Mouse (Mus musculus) T-helper 17 cell (primary cell): ENCODE results near the gene Dnajb14.
"Not testable (repeated sequence)": the region's sequence is repeated elsewhere in the genome, so short reads cannot be mapped to it uniquely, and the experiment has no call there.

Source experiments
- in situ Hi-C, 2 experiments: fragments of 300-600 bp; cut with MboI, MseI; formaldehyde crosslinking; loops; 1 replicate in 1 of 2; 2 replicates in 1 of 2; pipeline ENCODE4 v1.15.1; 2025; ENCODE audit warnings: high pct_unique_total_duplicates in 2 of 2

Gene Dnajb14

GRCm38 (mm10) chr3:137914567-137914966 is 47.1 kb downstream of the Dnajb14 start:
- in situ Hi-C loops, result not testable (repeated sequence)

GRCm38 (mm10) chr3:137917694-137918171 is 50.3 kb downstream of the Dnajb14 start:
- in situ Hi-C loops, result loop anchor here in 1 of 2 experiments (5.0 kb wide), 2 partner anchors 45 to 70 kb away; no protein-coding TSS in a partner anchor

GRCm38 (mm10) chr3:137918172-137918931 is 50.9 kb downstream of the Dnajb14 start, which contains the start of gene Lamtor3:
TSS of gene Lamtor3 (plus strand) at chr3:137918506.
- in situ Hi-C loops, result loop anchor here in 1 of 2 experiments (5.0 kb wide), 2 partner anchors 46 to 69 kb away; no protein-coding TSS in a partner anchor

GRCm38 (mm10) chr3:137918932-137919311 is 51.4 kb downstream of the Dnajb14 start:
- in situ Hi-C loops, result loop anchor here in 1 of 2 experiments (5.0 kb wide), 2 partner anchors 47 to 68 kb away; no protein-coding TSS in a partner anchor

GRCm38 (mm10) chr3:137919398-137919797 is 51.9 kb downstream of the Dnajb14 start:
- in situ Hi-C loops, result loop anchor here in 1 of 2 experiments (5.0 kb wide), 2 partner anchors 47 to 68 kb away; no protein-coding TSS in a partner anchor

- in situ Hi-C loops, result no loop called here
These were observed 53.1 kb downstream of the Dnajb14 start for GRCm38 (mm10) chr3:137920594-137920993.

GRCm38 (mm10) chr3:137927010-137927409 is 59.5 kb downstream of the Dnajb14 start:
- in situ Hi-C loops, result no loop called here

GRCm38 (mm10) chr3:137929940-137930339 is 62.5 kb downstream of the Dnajb14 start:
- in situ Hi-C loops, result no loop called here

GRCm38 (mm10) chr3:137932748-137933147 is 65.3 kb downstream of the Dnajb14 start:
- in situ Hi-C loops, result no loop called here

- in situ Hi-C loops, result no loop called here
These were observed 66.5 kb downstream of the Dnajb14 start for GRCm38 (mm10) chr3:137933986-137934385.

GRCm38 (mm10) chr3:137935570-137936525 is 68.4 kb downstream of the Dnajb14 start:
- in situ Hi-C loops, result no loop called here

GRCm38 (mm10) chr3:137936541-137936940 is 69.1 kb downstream of the Dnajb14 start:
- in situ Hi-C loops, result no loop called here

- in situ Hi-C loops, result no loop called here
These were observed 71.1 kb downstream of the Dnajb14 start for GRCm38 (mm10) chr3:137938608-137939007.

- in situ Hi-C loops, result no loop called here
These were observed 73.3 kb downstream of the Dnajb14 start for GRCm38 (mm10) chr3:137940757-137941156.

GRCm38 (mm10) chr3:137941555-137941954 is 74.1 kb downstream of the Dnajb14 start:
- in situ Hi-C loops, result no loop called here

GRCm38 (mm10) chr3:137942098-137942622 is 74.7 kb downstream of the Dnajb14 start:
- in situ Hi-C loops, result no loop called here

GRCm38 (mm10) chr3:137943737-137944154 is 76.3 kb downstream of the Dnajb14 start:
- in situ Hi-C loops, result no loop called here

- in situ Hi-C loops, result no loop called here
These were observed 79.4 kb downstream of the Dnajb14 start for GRCm38 (mm10) chr3:137946827-137947226.

- in situ Hi-C loops, result no loop called here
These were observed 80.0 kb downstream of the Dnajb14 start for GRCm38 (mm10) chr3:137947525-137947924.

- in situ Hi-C loops, result no loop called here
These were observed 82.9 kb downstream of the Dnajb14 start for GRCm38 (mm10) chr3:137950191-137950885.

GRCm38 (mm10) chr3:137951302-137951701 is 83.8 kb downstream of the Dnajb14 start:
- in situ Hi-C loops, result not testable (repeated sequence)
